Mouse (Mus musculus): Measurements from ENCODE around the gene Snx33. TPM values are rescaled to one million over a fixed set of nuclear protein-coding genes. Genes with fewer than 3 reads are reported as not detected.
"Not testable (repeated sequence)": the region's sequence is repeated elsewhere in the genome, so short reads cannot be mapped to it uniquely, and the experiment has no call there.

Gene Snx33
- polyA plus RNA-seq, 1 experiment from 2014 or later: 8.6 TPM

GRCm38 (mm10) chr9:56922746-56923145 is 5.4 kb downstream of the Snx33 start:
- Histone ChIP-seq H3K27ac (no peak overlapping the region), H3K4me3 (no peak overlapping the region), H3K27me3 (ENCODE audit: poor library complexity, severe bottlenecking) (no peaks in the 10 kb centered on the region), H3K4me1 (peaks cover 47% of the 10 kb centered on the region), H3K9me3 (peaks cover 8% of the 10 kb centered on the region; the same call in 1 of the 2 replicates), H3K36me3 (replicated peaks) (peaks cover 85% of the 10 kb centered on the region)
- DNase-seq (ENCODE audit: extremely low spot score, low spot score): no peak
- 90% methylated on average over 4 of the region's 4 CpGs for WGBS

- Histone ChIP-seq H3K9me3 (peaks cover 8% of the 10 kb centered on the region; the same call in 1 of the 2 replicates), H3K36me3 (replicated peaks) (peaks cover 95% of the 10 kb centered on the region), H3K4me3 (no peak overlapping the region), H3K27ac (no peak overlapping the region), H3K4me1 (peaks cover 6% of the 10 kb centered on the region), H3K27me3 (ENCODE audit: poor library complexity, severe bottlenecking) (no peaks in the 10 kb centered on the region)
- 96% methylated on average over 13 of the region's 13 CpGs for WGBS
- DNase-seq (ENCODE audit: extremely low spot score, low spot score): no peak
These were observed 9.7 kb downstream of the Snx33 start for GRCm38 (mm10) chr9:56918466-56918865.

DNA sequence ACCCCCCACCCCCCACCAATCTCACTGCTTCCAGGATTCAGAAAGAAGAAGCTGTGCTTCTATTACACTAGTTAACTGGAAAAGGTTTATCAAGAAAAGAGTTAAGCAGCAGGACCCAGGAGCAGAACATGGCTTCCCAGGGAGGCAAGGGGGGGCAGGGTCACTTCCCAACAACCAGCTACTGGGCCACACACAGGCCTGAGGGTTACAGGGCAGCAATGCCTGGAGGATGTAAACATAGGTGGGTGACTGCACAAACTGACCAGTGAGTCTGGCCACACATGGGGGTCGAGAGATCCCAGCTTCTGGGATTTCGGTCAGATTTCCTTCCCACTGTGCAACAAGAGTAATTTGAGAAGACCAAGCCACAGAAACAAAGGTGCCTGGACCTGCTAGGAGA is 11.0 kb downstream of the Snx33 start:
- WGBS: 74% methylated on average over 2 of the region's 2 CpGs

DNA sequence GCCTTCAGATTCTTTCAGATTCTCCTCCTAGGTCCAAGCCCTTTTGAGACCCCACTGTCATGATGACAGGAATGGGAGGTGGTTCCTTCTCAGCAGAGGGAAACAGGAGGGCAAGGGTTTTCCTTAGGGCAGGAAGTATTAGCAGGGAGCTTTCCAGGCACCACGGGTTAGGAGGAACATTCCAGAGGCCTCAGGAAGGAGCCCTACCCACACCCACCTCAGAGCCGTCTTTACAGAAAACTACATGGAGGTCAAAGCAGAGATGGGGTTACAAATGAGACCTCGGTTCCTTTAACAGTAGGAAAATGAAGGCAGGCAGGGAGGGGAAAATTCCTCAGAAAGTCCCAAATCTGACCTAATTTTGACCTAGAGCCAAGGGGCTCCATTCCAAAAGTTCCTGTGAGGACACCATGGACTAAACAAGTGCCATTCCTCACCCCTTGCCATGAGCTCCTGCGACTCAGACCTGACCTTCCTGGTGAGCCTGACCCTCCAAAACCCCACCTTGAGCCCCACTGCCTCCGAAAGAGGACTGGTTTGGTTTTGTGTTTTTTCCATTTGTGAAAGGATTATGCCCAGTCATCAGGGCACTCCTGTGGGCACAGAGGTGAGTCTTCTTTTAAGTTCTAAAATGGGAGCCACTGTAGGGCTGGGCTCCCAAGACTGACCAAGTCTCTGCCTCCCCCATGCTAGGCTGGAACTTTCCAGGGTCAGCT is 12.3 kb downstream of the Snx33 start:
- no peak for DNase-seq (ENCODE audit: extremely low spot score, low spot score)
- Histone ChIP-seq H3K27me3 (ENCODE audit: poor library complexity, severe bottlenecking) (no peaks in the 10 kb centered on the region), H3K4me1 (no peaks in the 10 kb centered on the region), H3K9me3 (no peaks in the 10 kb centered on the region), H3K36me3 (replicated peaks) (peaks cover 68% of the 10 kb centered on the region), H3K4me3 (no peak overlapping the region), H3K27ac (no peak overlapping the region)
- 77% methylated on average over 5 of the region's 5 CpGs for WGBS

More for the DNA sequence above, 11.0 kb downstream of the Snx33 start:
- H3K9me3 ChIP-seq: peaks cover 7% of the 10 kb centered on the region; the same call in 1 of the 2 replicates
- DNase-seq (ENCODE audit: extremely low spot score, low spot score): no peak
- peaks cover 81% of the 10 kb centered on the region for H3K36me3 ChIP-seq (replicated peaks)
- no peak overlapping the region for H3K27ac ChIP-seq
- no peak overlapping the region for H3K4me3 ChIP-seq
- H3K27me3 ChIP-seq (ENCODE audit: poor library complexity, severe bottlenecking): no peaks in the 10 kb centered on the region
- H3K4me1 ChIP-seq: no peaks in the 10 kb centered on the region

DNA sequence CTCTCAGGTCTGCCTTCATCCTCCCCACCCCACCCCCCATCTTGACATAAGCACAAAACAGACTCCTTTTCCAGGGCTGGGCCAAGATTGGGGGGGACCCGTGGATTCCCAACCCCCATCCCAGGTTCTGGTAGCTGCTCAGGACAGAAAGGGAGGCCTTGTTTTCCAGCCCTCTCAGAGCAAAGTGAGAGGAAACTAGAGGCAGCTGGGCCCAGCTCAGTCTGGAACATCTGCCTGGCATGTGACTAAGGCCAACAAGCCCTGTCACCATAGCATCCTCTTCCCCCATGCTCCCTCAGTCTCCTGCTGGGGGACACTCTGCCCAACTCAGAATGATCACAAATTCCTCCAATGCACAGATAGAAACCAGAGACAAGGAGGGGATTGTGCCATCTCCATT is 13.1 kb downstream of the Snx33 start:
- Histone ChIP-seq H3K27me3 (ENCODE audit: poor library complexity, severe bottlenecking) (no peaks in the 10 kb centered on the region), H3K9me3 (no peaks in the 10 kb centered on the region), H3K4me3 (no peak overlapping the region), H3K36me3 (replicated peaks) (peaks cover 61% of the 10 kb centered on the region), H3K27ac (no peak overlapping the region), H3K4me1 (no peaks in the 10 kb centered on the region)
- DNase-seq (ENCODE audit: extremely low spot score, low spot score): no peak
- WGBS: 91% methylated on average over 1 of the region's 1 CpGs

DNA sequence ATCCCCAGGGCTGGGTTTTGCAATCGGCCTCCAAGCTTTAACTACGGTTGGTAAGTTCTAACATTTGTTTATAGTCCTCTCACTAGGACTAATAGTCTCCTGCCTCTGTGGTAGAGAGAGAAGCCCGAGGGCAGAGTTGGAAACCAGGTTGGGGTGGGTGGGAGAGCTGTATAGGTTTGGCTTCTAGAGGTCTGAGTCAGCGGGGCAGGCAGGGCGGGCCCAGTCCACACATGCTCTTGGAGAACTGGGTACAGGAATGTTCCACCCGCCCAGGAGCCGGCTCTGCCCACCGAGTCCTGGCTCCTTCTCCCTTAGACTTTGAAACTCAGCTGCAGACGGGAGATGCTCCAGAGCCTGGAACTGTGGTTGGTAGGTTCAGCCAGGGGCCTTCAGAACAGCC is 14.2 kb downstream of the Snx33 start:
- H3K27ac ChIP-seq: no peak overlapping the region
- H3K27me3 ChIP-seq (ENCODE audit: poor library complexity, severe bottlenecking): no peaks in the 10 kb centered on the region
- no peaks in the 10 kb centered on the region for H3K4me1 ChIP-seq
- no peak for DNase-seq (ENCODE audit: extremely low spot score, low spot score)
- no peaks in the 10 kb centered on the region for H3K9me3 ChIP-seq
- no peak overlapping the region for H3K4me3 ChIP-seq
- peaks cover 50% of the 10 kb centered on the region for H3K36me3 ChIP-seq (replicated peaks)
- 89% methylated on average over 9 of the region's 9 CpGs for WGBS

DNA sequence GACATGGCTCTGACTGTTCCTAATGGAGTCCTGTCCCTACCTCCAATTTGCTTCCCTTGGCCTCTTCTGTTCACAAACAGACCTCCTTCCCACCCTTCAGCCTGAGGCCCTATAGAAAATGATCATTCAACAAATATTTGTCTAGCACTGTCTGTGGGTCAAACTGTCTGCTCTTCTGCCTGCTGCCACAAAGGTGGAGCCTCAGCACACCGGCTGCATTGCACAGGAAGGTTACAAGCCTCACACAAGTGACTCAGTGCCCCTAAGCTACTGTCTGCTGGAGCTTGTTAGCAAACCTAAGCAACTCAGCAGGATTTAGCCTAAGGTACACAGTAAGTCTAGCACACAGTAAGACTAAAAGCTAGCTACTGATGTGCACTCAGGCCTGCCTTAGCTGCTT is 17.2 kb downstream of the Snx33 start:
- H3K9me3 ChIP-seq: no peaks in the 10 kb centered on the region
- H3K27me3 ChIP-seq (ENCODE audit: poor library complexity, severe bottlenecking): no peaks in the 10 kb centered on the region
- 67% methylated on average over 1 of the region's 1 CpGs for WGBS
- DNase-seq (ENCODE audit: extremely low spot score, low spot score): no peak
- H3K27ac ChIP-seq: no peak overlapping the region
- H3K36me3 ChIP-seq (replicated peaks): peaks cover 20% of the 10 kb centered on the region
- H3K4me1 ChIP-seq: no peaks in the 10 kb centered on the region
- no peak overlapping the region for H3K4me3 ChIP-seq

- WGBS: 59% methylated on average over 4 of the region's 4 CpGs
- DNase-seq (ENCODE audit: extremely low spot score, low spot score): not testable (repeated sequence)
These were observed 18.2 kb downstream of the Snx33 start for GRCm38 (mm10) chr9:56909991-56910390.

DNA sequence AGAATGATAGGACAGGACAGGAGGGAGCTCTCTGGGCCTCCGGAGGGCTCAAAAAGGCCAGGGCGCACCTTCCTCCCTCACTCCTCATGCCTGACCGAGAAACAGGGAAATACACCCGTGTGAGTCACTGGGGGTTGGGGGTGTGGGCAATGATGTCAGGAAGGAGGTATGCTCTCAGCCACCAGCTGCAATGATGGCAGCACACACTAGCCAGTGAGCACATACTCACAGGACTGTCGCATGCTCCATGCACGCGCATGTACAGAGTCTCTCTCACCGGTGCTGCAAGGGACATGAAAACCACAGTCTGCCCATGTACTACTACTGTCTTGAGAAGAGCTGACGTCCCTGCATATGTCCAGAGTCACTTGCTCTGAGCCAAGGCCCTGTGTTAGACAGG is 20.6 kb downstream of the Snx33 start:
- no peaks in the 10 kb centered on the region for H3K36me3 ChIP-seq (replicated peaks)
- H3K9me3 ChIP-seq: no peaks in the 10 kb centered on the region
- DNase-seq (ENCODE audit: extremely low spot score, low spot score): no peak
- no peak overlapping the region for H3K27ac ChIP-seq
- H3K4me1 ChIP-seq: no peaks in the 10 kb centered on the region
- H3K4me3 ChIP-seq: no peak overlapping the region
- 91% methylated on average over 9 of the region's 9 CpGs for WGBS
- no peaks in the 10 kb centered on the region for H3K27me3 ChIP-seq (ENCODE audit: poor library complexity, severe bottlenecking)

More at GRCm38 (mm10) chr9:56909991-56910390, 18.2 kb downstream of the Snx33 start:
- H3K4me1 ChIP-seq; H3K27me3 ChIP-seq (ENCODE audit: poor library complexity, severe bottlenecking); H3K9me3 ChIP-seq; H3K27ac ChIP-seq; H3K4me3 ChIP-seq: not testable (repeated sequence)
- H3K36me3 ChIP-seq (replicated peaks): peaks cover 11% of the 10 kb centered on the region

DNA sequence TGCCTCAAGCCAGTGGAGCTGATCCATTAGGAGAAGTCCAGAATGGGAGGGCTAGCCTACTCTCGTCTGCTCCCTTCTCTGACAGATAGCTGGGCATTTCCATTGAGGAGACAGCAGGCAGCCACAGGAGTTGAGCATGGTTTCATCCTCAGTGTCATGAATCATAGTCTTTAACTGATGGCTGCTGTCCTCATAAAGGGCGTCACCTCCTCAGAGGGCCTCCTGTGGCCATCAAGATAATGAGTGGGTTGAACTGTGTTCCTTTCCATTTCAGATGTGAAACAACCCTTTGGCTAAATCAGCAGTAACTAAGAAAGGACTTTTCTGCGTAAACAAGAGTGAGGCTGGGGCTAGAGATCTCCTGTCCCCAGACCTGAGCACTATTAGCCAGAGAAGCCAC is 24.5 kb downstream of the Snx33 start:
- DNase-seq (ENCODE audit: extremely low spot score, low spot score): no peak
- no peaks in the 10 kb centered on the region for H3K9me3 ChIP-seq
- H3K36me3 ChIP-seq (replicated peaks): no peaks in the 10 kb centered on the region
- H3K27ac ChIP-seq: no peak overlapping the region
- WGBS: 85% methylated on average over 3 of the region's 3 CpGs
- H3K4me3 ChIP-seq: no peak overlapping the region
- peaks cover 15% of the 10 kb centered on the region; the same call in 1 of the 2 replicates for H3K4me1 ChIP-seq
- no peaks in the 10 kb centered on the region for H3K27me3 ChIP-seq (ENCODE audit: poor library complexity, severe bottlenecking)

GRCm38 (mm10) chr9:56901187-56901586 is 27.0 kb downstream of the Snx33 start:
- Histone ChIP-seq H3K27me3 (ENCODE audit: poor library complexity, severe bottlenecking) (no peaks in the 10 kb centered on the region), H3K36me3 (replicated peaks) (no peaks in the 10 kb centered on the region), H3K4me1 (peaks cover 15% of the 10 kb centered on the region; the same call in 1 of the 2 replicates), H3K27ac (no peak overlapping the region), H3K9me3 (no peaks in the 10 kb centered on the region), H3K4me3 (no peak overlapping the region)
- 72% methylated on average over 8 of the region's 8 CpGs for WGBS
- no peak for DNase-seq (ENCODE audit: extremely low spot score, low spot score)

DNA sequence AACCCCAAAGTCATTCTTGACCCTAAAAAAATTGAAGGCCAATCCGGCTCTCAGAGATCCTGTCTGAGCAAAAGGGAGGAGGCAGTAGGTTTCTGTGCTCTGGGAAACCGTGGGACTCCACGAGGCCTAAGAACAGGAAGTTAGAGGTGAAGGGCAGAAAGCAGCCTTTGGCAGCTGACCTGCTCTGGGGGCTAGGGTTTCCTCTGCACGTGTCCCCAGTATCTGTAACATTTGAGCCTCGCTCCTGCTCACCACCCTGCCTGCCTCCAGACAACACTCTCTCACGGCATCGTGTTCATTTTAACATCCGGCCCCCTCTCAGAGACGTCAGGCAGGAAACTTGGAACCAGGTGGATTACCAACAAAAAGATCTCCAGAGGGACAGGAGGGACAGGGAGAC is 27.6 kb downstream of the Snx33 start:
- WGBS: 74% methylated on average over 9 of the region's 9 CpGs

DNA sequence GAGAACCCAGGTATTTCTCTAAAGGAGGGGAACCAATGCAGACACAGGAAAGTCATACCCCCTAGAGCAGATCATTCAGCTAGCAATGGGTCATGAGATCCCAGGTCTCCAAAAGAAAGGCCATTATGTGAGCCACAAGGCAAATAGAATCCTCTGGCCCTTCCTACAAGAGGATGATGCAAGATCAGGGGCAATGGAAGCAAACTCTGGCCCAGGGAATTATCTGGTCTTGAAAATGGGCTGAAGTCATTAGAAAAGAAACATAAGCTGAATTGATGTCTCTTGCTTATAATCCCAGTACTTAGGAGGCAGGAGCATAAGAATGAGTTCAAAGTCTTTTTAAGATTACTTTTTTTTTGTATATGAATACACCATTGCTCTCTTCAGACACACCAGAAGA is 28.1 kb downstream of the Snx33 start:
- no peaks in the 10 kb centered on the region for H3K36me3 ChIP-seq (replicated peaks)
- DNase-seq (ENCODE audit: extremely low spot score, low spot score): no peak
- H3K9me3 ChIP-seq: no peaks in the 10 kb centered on the region
- H3K27me3 ChIP-seq (ENCODE audit: poor library complexity, severe bottlenecking): no peaks in the 10 kb centered on the region
- H3K27ac ChIP-seq: no peak overlapping the region
- H3K4me1 ChIP-seq: peaks cover 15% of the 10 kb centered on the region; the same call in 1 of the 2 replicates
- H3K4me3 ChIP-seq: no peak overlapping the region

More for the DNA sequence above, 27.6 kb downstream of the Snx33 start:
- H3K4me1 ChIP-seq: peaks cover 15% of the 10 kb centered on the region; the same call in 1 of the 2 replicates
- H3K4me3 ChIP-seq: no peak overlapping the region
- H3K27ac ChIP-seq: no peak overlapping the region
- DNase-seq (ENCODE audit: extremely low spot score, low spot score): no peak
- no peaks in the 10 kb centered on the region for H3K9me3 ChIP-seq
- H3K36me3 ChIP-seq (replicated peaks): no peaks in the 10 kb centered on the region
- H3K27me3 ChIP-seq (ENCODE audit: poor library complexity, severe bottlenecking): no peaks in the 10 kb centered on the region
